Mouse (Mus musculus): ENCODE data around the gene Il21. TPM values are rescaled to one million over a fixed set of nuclear protein-coding genes. Genes with fewer than 3 reads are reported as not detected.
A peak's percentile ranks its signal among the peaks of the same experiment; 100 is the strongest.

The Il21 gene
- total and polyA plus RNA-seq, 3 experiments: not detected

GRCm38 (mm10) chr3:37182415-37183269 is 49.8 kb downstream of the Il21 start:
- Histone ChIP-seq H3K27me3 (ENCODE audit: control insufficient read depth, insufficient read depth, low read length) (no peaks in the 10 kb centered on the region), H3K79me2 (replicated peaks; ENCODE audit: control insufficient read depth, insufficient read depth, low read length) (no peaks in the 10 kb centered on the region), H3K4me3 (no peak overlapping the region), H3K9ac (ENCODE audit: low read depth, low read length) (no peak overlapping the region), H3K27ac (no peak overlapping the region), H3K36me3 (ENCODE audit: control insufficient read depth, insufficient read depth, low read length) (no peaks in the 10 kb centered on the region), H3K4me1 (ENCODE audit: control insufficient read depth, insufficient read depth, low read length) (no peaks in the 10 kb centered on the region; the same call in 1 of the 2 replicates)
- 47% methylated on average over 16 of the region's 16 CpGs for WGBS
- no peak for TF ChIP-seq CTCF (IDR thresholded peaks at IDR 0.05)
- no peak for TF ChIP-seq POLR2A (IDR thresholded peaks at IDR 0.05; ENCODE audit: insufficient read depth, low read depth, low read length)
- TF ChIP-seq EP300 (IDR thresholded peaks at IDR 0.05; ENCODE audit: insufficient read depth, low read depth, low read length): no peak
- peak in 1 of 2 experiments; percentile 13 for DNase-seq
- intact Hi-C loops (cut with DNase I): no loop called here

DNA sequence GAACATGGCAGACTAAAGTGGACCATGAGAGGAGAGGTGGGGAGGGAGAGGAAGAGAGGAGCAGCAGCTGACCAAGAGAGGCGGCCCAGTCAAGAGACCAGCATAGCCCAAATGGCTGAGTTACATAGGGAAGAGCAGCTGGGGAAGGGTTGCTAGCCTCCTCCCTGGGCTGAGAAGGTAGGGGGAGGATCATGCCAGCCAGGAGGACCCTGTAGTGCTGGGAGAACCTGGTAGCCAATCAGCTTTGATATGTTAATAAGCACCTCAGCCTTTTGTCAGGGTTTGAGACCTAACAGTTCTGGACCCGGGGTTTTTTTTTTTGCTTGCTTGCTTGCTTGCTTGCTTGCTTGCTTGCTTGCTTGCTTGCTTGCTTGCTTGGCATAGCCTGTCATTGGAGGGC is 51.4 kb downstream of the Il21 start:
- Histone ChIP-seq H3K9ac (ENCODE audit: low read depth, low read length) (no peak overlapping the region), H3K79me2 (replicated peaks; ENCODE audit: control insufficient read depth, insufficient read depth, low read length) (no peaks in the 10 kb centered on the region), H3K27ac (no peak overlapping the region), H3K27me3 (ENCODE audit: control insufficient read depth, insufficient read depth, low read length) (no peaks in the 10 kb centered on the region), H3K4me3 (no peak overlapping the region), H3K36me3 (ENCODE audit: control insufficient read depth, insufficient read depth, low read length) (no peaks in the 10 kb centered on the region), H3K4me1 (ENCODE audit: control insufficient read depth, insufficient read depth, low read length) (no peaks in the 10 kb centered on the region; the same call in 1 of the 2 replicates)
- intact Hi-C loops (cut with DNase I): no loop called here
- no peak for DNase-seq
- TF ChIP-seq POLR2A (IDR thresholded peaks at IDR 0.05; ENCODE audit: insufficient read depth, low read depth, low read length): no peak
- WGBS: 53% methylated on average over 2 of the region's 2 CpGs

- intact Hi-C loops (cut with DNase I): no loop called here
- Histone ChIP-seq H3K4me1 (ENCODE audit: control insufficient read depth, insufficient read depth, low read length) (no peaks in the 10 kb centered on the region; the same call in 1 of the 2 replicates), H3K4me3 (no peak overlapping the region), H3K9ac (ENCODE audit: low read depth, low read length) (no peak overlapping the region), H3K27ac (no peak overlapping the region), H3K36me3 (ENCODE audit: control insufficient read depth, insufficient read depth, low read length) (no peaks in the 10 kb centered on the region), H3K27me3 (ENCODE audit: control insufficient read depth, insufficient read depth, low read length) (no peaks in the 10 kb centered on the region), H3K79me2 (replicated peaks; ENCODE audit: control insufficient read depth, insufficient read depth, low read length) (no peaks in the 10 kb centered on the region)
- 77% methylated on average over 12 of the region's 12 CpGs for WGBS
- TF ChIP-seq POLR2A (IDR thresholded peaks at IDR 0.05; ENCODE audit: insufficient read depth, low read depth, low read length) (no peak), CTCF (IDR thresholded peaks at IDR 0.05) (peak; percentile 54), EP300 (IDR thresholded peaks at IDR 0.05; ENCODE audit: insufficient read depth, low read depth, low read length) (no peak)
- no peak for DNase-seq
Measured at GRCm38 (mm10) chr3:37180039-37180743, 52.2 kb downstream of the Il21 start.

DNA sequence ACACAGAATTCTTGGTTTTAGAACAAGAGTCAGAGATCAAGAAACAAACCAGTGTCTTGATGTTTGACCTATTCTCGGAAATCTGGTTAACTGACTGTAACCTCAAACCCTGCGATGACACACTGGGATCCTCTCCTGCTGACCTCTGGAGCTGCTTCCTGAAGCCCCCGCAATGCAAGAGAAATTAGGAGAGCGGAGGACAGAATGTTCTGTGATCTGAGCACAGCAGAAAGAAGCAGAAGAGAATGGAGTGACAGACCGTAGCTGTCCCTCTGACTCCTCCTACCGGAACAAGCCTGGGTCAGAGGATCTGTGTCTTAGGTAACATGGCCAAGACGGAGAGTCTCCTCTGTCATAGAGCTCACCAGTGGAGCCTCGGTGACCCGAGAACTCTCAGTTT is 53.0 kb downstream of the Il21 start:
- Histone ChIP-seq H3K9ac (ENCODE audit: low read depth, low read length) (no peak overlapping the region), H3K4me3 (no peak overlapping the region), H3K4me1 (ENCODE audit: control insufficient read depth, insufficient read depth, low read length) (no peaks in the 10 kb centered on the region; the same call in 1 of the 2 replicates), H3K79me2 (replicated peaks; ENCODE audit: control insufficient read depth, insufficient read depth, low read length) (no peaks in the 10 kb centered on the region), H3K27me3 (ENCODE audit: control insufficient read depth, insufficient read depth, low read length) (no peaks in the 10 kb centered on the region), H3K27ac (no peak overlapping the region), H3K36me3 (ENCODE audit: control insufficient read depth, insufficient read depth, low read length) (no peaks in the 10 kb centered on the region)
- intact Hi-C loops (cut with DNase I): no loop called here
- no peak for DNase-seq
- WGBS: 88% methylated on average over 9 of the region's 9 CpGs
- TF ChIP-seq CTCF (IDR thresholded peaks at IDR 0.05) (no peak), EP300 (IDR thresholded peaks at IDR 0.05; ENCODE audit: insufficient read depth, low read depth, low read length) (no peak), POLR2A (IDR thresholded peaks at IDR 0.05; ENCODE audit: insufficient read depth, low read depth, low read length) (no peak)

DNA sequence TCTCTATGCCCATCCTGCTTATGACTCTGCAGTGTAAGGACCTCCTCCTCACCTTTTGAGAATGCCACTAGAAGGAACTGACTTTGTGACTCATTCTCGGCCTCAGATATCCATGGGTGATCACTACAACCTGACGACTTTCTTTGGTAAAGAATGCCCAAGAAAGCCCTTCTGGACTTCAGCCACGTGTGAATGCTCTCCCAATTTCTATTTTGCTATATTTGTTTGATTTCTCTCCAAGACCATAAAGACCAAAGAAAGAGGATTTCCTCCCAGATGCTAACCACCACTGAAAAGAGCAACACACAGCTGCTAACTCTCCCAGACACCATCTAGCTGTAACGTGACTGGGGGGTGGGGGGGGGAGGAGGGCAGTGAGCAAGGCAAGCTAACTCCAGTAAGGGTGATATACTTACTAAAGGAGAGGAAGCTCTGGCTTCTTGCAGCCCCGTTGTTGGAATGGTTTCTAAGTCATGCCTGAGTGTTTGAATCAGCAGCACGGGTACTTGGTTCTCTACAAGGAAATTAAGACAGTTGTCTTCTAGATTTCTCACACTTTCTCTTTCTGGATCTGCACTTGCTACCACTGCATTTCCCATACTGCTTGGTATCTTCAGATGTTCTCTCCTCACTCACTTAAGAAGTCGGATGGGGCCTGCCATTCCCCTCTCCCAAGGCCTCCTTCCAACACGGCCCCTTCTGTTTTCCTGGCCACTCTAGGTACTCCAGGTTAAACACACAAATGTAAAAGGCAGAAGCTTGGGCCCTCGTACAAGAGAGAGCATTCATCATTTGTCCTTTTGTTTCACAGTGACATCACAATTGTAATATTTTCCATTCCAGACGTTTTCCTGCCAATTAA is 57.5 kb downstream of the Il21 start:
- intact Hi-C loops (cut with DNase I): no loop called here
- 58% methylated on average over 10 of the region's 10 CpGs for WGBS
- TF ChIP-seq CTCF (IDR thresholded peaks at IDR 0.05) (no peak), POLR2A (IDR thresholded peaks at IDR 0.05; ENCODE audit: insufficient read depth, low read depth, low read length) (no peak), EP300 (IDR thresholded peaks at IDR 0.05; ENCODE audit: insufficient read depth, low read depth, low read length) (no peak)
- no peak overlapping the region for H3K9ac ChIP-seq (ENCODE audit: low read depth, low read length)
- H3K36me3 ChIP-seq (ENCODE audit: control insufficient read depth, insufficient read depth, low read length): no peaks in the 10 kb centered on the region
- no peak overlapping the region for H3K27ac ChIP-seq
- DNase-seq: no peak
- H3K4me3 ChIP-seq: no peak overlapping the region
- H3K79me2 ChIP-seq (replicated peaks; ENCODE audit: control insufficient read depth, insufficient read depth, low read length): no peaks in the 10 kb centered on the region
- H3K27me3 ChIP-seq (ENCODE audit: control insufficient read depth, insufficient read depth, low read length): no peaks in the 10 kb centered on the region
- no peaks in the 10 kb centered on the region for H3K4me1 ChIP-seq (ENCODE audit: control insufficient read depth, insufficient read depth, low read length)
